Mouse (Mus musculus): ENCODE measurements around the gene Tbc1d2b. TPM values are rescaled to one million over a fixed set of nuclear protein-coding genes. Genes with fewer than 3 reads are reported as not detected.

Gene Tbc1d2b
- polyA plus RNA-seq, 1 experiment = 16.4 TPM

- no peak for TF ChIP-seq POLR2A (IDR thresholded peaks at IDR 0.05; ENCODE audit: low read depth, low read length)
- TF ChIP-seq CTCF (conservative IDR thresholded peaks at IDR 0.05; ENCODE audit: insufficient read depth, insufficient read length, low read depth, low read length) = no peak
- no peak overlapping the region for H3K27ac ChIP-seq (ENCODE audit: insufficient read depth, low read depth, low read length)
- no peaks in the 10 kb centered on the region for H3K36me3 ChIP-seq (ENCODE audit: control insufficient read depth, insufficient read depth, low read length)
- no peaks in the 10 kb centered on the region for H3K4me1 ChIP-seq (ENCODE audit: control insufficient read depth, insufficient read depth, low read length)
- H3K4me3 ChIP-seq (ENCODE audit: insufficient read depth, low read depth, low read length) = no peak overlapping the region
- 94% methylated on average over 5 of the region's 5 CpGs for WGBS
- no peak for DNase-seq
- H3K27me3 ChIP-seq (replicated peaks; ENCODE audit: control insufficient read depth, insufficient read depth, low read length) = no peaks in the 10 kb centered on the region
These were observed 20.3 kb downstream of the Tbc1d2b start for GRCm38 (mm10) chr9:90250141-90250775.

DNA sequence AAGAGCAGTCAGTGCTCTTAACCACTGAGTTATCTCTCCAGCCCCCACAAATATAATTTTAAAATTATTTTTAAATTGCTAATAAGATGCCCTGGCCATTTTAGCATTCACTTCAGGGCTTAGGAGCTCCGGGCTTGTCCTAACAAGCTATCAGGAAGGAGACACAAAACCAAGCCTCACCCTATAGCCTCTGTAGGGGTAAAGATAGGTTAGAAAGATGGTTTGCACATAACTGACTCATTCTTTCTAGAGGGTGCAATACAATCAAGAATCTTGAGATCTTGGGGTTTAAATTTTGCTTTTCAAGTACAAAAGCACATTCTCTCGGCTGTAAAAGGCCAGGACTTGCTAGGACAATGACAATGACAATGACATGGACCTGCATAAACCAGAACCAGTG lies 21.6 kb downstream of the Tbc1d2b start:
- TF ChIP-seq POLR2A (IDR thresholded peaks at IDR 0.05; ENCODE audit: low read depth, low read length) = no peak
- TF ChIP-seq CTCF (conservative IDR thresholded peaks at IDR 0.05; ENCODE audit: insufficient read depth, insufficient read length, low read depth, low read length) = no peak
- no peak overlapping the region for H3K27ac ChIP-seq (ENCODE audit: insufficient read depth, low read depth, low read length)
- 96% methylated on average over 2 of the region's 2 CpGs for WGBS
- H3K36me3 ChIP-seq (ENCODE audit: control insufficient read depth, insufficient read depth, low read length) = no peaks in the 10 kb centered on the region
- H3K27me3 ChIP-seq (replicated peaks; ENCODE audit: control insufficient read depth, insufficient read depth, low read length) = no peaks in the 10 kb centered on the region
- DNase-seq = no peak
- no peaks in the 10 kb centered on the region for H3K4me1 ChIP-seq (ENCODE audit: control insufficient read depth, insufficient read depth, low read length)
- no peak overlapping the region for H3K4me3 ChIP-seq (ENCODE audit: insufficient read depth, low read depth, low read length)

GRCm38 (mm10) chr9:90248326-90248725 lies 22.3 kb downstream of the Tbc1d2b start:
- Histone ChIP-seq H3K27ac (ENCODE audit: insufficient read depth, low read depth, low read length) (no peak overlapping the region), H3K27me3 (replicated peaks; ENCODE audit: control insufficient read depth, insufficient read depth, low read length) (no peaks in the 10 kb centered on the region), H3K4me3 (ENCODE audit: insufficient read depth, low read depth, low read length) (no peak overlapping the region), H3K4me1 (ENCODE audit: control insufficient read depth, insufficient read depth, low read length) (no peaks in the 10 kb centered on the region), H3K36me3 (ENCODE audit: control insufficient read depth, insufficient read depth, low read length) (no peaks in the 10 kb centered on the region)
- DNase-seq = no peak
- TF ChIP-seq CTCF (conservative IDR thresholded peaks at IDR 0.05; ENCODE audit: insufficient read depth, insufficient read length, low read depth, low read length) = no peak
- TF ChIP-seq POLR2A (IDR thresholded peaks at IDR 0.05; ENCODE audit: low read depth, low read length) = no peak
- 88% methylated on average over 7 of the region's 7 CpGs for WGBS

GRCm38 (mm10) chr9:90247316-90247715 lies 23.3 kb downstream of the Tbc1d2b start:
- Histone ChIP-seq H3K36me3 (ENCODE audit: control insufficient read depth, insufficient read depth, low read length) (no peaks in the 10 kb centered on the region), H3K4me1 (ENCODE audit: control insufficient read depth, insufficient read depth, low read length) (peaks cover 1% of the 10 kb centered on the region; the same call in 1 of the 2 replicates), H3K27me3 (replicated peaks; ENCODE audit: control insufficient read depth, insufficient read depth, low read length) (no peaks in the 10 kb centered on the region), H3K27ac (ENCODE audit: insufficient read depth, low read depth, low read length) (no peak overlapping the region), H3K4me3 (ENCODE audit: insufficient read depth, low read depth, low read length) (no peak overlapping the region)
- WGBS = 78% methylated on average over 7 of the region's 7 CpGs
- TF ChIP-seq POLR2A (IDR thresholded peaks at IDR 0.05; ENCODE audit: low read depth, low read length) (no peak), CTCF (conservative IDR thresholded peaks at IDR 0.05; ENCODE audit: insufficient read depth, insufficient read length, low read depth, low read length) (no peak)
- DNase-seq = no peak

DNA sequence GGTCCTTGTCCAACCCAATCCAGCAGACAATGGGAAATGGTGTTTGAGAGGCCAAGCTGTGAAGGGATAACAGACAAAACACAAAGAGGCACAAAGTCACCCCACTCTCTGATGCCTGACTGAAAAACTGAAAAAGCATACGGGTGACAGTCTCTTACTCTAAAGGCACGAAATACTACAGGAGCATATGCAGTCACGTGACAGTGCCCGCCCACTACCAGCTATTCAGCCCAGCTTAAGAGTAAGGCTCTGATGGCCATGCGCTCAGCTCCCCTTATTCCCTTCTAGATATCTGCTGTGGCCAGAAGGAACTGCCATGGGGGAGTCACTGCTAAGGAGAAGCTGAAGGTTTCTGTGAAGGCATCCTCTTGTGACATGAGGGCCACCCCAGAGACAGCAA lies 24.8 kb downstream of the Tbc1d2b start:
- H3K36me3 ChIP-seq (ENCODE audit: control insufficient read depth, insufficient read depth, low read length) = no peaks in the 10 kb centered on the region
- H3K27ac ChIP-seq (ENCODE audit: insufficient read depth, low read depth, low read length) = no peak overlapping the region
- TF ChIP-seq POLR2A (IDR thresholded peaks at IDR 0.05; ENCODE audit: low read depth, low read length) (no peak), CTCF (conservative IDR thresholded peaks at IDR 0.05; ENCODE audit: insufficient read depth, insufficient read length, low read depth, low read length) (no peak)
- peaks cover 4% of the 10 kb centered on the region; the same call in 1 of the 2 replicates for H3K4me1 ChIP-seq (ENCODE audit: control insufficient read depth, insufficient read depth, low read length)
- H3K4me3 ChIP-seq (ENCODE audit: insufficient read depth, low read depth, low read length) = no peak overlapping the region
- DNase-seq = no peak
- H3K27me3 ChIP-seq (replicated peaks; ENCODE audit: control insufficient read depth, insufficient read depth, low read length) = no peaks in the 10 kb centered on the region
- WGBS = 96% methylated on average over 5 of the region's 5 CpGs

DNA sequence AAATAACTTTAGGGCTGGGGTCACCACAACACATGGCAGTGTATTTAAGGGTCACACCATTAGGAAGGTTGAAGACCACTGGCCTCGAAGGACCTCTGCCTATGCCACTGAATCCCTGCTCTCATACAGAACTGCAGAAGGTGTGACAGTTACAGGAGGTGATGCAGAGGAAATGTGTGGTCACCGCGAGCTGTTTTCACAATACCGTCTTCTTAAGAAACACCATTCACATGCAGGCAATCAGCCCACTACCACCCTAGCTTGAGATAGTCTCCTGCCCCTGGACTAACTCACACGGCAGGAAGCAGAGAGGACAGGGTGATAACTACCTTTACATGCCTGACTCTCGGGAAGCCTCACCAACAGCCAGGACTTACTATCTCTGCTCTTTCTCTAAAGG lies 25.4 kb downstream of the Tbc1d2b start:
- 91% methylated on average over 6 of the region's 6 CpGs for WGBS
- no peak overlapping the region for H3K4me3 ChIP-seq (ENCODE audit: insufficient read depth, low read depth, low read length)
- no peaks in the 10 kb centered on the region for H3K36me3 ChIP-seq (ENCODE audit: control insufficient read depth, insufficient read depth, low read length)
- no peaks in the 10 kb centered on the region for H3K27me3 ChIP-seq (replicated peaks; ENCODE audit: control insufficient read depth, insufficient read depth, low read length)
- peaks cover 4% of the 10 kb centered on the region; the same call in 1 of the 2 replicates for H3K4me1 ChIP-seq (ENCODE audit: control insufficient read depth, insufficient read depth, low read length)
- DNase-seq = no peak
- TF ChIP-seq CTCF (conservative IDR thresholded peaks at IDR 0.05; ENCODE audit: insufficient read depth, insufficient read length, low read depth, low read length) (no peak), POLR2A (IDR thresholded peaks at IDR 0.05; ENCODE audit: low read depth, low read length) (no peak)
- H3K27ac ChIP-seq (ENCODE audit: insufficient read depth, low read depth, low read length) = no peak overlapping the region

- TF ChIP-seq POLR2A (IDR thresholded peaks at IDR 0.05; ENCODE audit: low read depth, low read length) (no peak), CTCF (conservative IDR thresholded peaks at IDR 0.05; ENCODE audit: insufficient read depth, insufficient read length, low read depth, low read length) (no peak)
- H3K27ac ChIP-seq (ENCODE audit: insufficient read depth, low read depth, low read length) = no peak overlapping the region
- DNase-seq = no peak
- no peak overlapping the region for H3K4me3 ChIP-seq (ENCODE audit: insufficient read depth, low read depth, low read length)
- H3K36me3 ChIP-seq (ENCODE audit: control insufficient read depth, insufficient read depth, low read length) = no peaks in the 10 kb centered on the region
- 82% methylated on average over 15 of the region's 15 CpGs for WGBS
- H3K27me3 ChIP-seq (replicated peaks; ENCODE audit: control insufficient read depth, insufficient read depth, low read length) = no peaks in the 10 kb centered on the region
- peaks cover 4% of the 10 kb centered on the region; the same call in 1 of the 2 replicates for H3K4me1 ChIP-seq (ENCODE audit: control insufficient read depth, insufficient read depth, low read length)
These were observed 26.1 kb downstream of the Tbc1d2b start for GRCm38 (mm10) chr9:90244301-90245151.

All from kidney, adult 2 months (tissue).